Mouse (Mus musculus): ENCODE measurements around the gene Vkorc1. TPM values are rescaled to one million over a fixed set of nuclear protein-coding genes. Genes with fewer than 3 reads are reported as not detected.
A peak's percentile ranks its signal among the peaks of the same experiment; 100 is the strongest.

Gene Vkorc1
- polyA plus RNA-seq, 1 experiment from 2014 or later = 48.6 TPM

GRCm38 (mm10) chr7:127888821-127889220, 6.6 kb downstream of the Vkorc1 start:
- H3K9me3 ChIP-seq (ENCODE audit: control insufficient read depth, low read length) = no peaks in the 10 kb centered on the region
- no peaks in the 10 kb centered on the region for H3K27me3 ChIP-seq (ENCODE audit: control insufficient read depth, insufficient read depth, low read length)
- no peak overlapping the region for H3K4me3 ChIP-seq (ENCODE audit: low read depth, low read length)
- no peak overlapping the region for H3K27ac ChIP-seq (ENCODE audit: low read depth, low read length)
- WGBS = 73% methylated on average over 3 of the region's 3 CpGs
- peaks cover 1% of the 10 kb centered on the region for H3K4me1 ChIP-seq (ENCODE audit: control insufficient read depth, insufficient read depth, low read length)
- H3K9ac ChIP-seq (ENCODE audit: low read length) = no peak overlapping the region
- peaks cover 26% of the 10 kb centered on the region for H3K36me3 ChIP-seq (ENCODE audit: control insufficient read depth, insufficient read depth, low read length)
- ATAC-seq (ENCODE audit: low FRiP score) (no peak), DNase-seq (ENCODE audit: low spot score, missing footprints) (no peak)
- H3K4me2 ChIP-seq = no peak overlapping the region

DNA sequence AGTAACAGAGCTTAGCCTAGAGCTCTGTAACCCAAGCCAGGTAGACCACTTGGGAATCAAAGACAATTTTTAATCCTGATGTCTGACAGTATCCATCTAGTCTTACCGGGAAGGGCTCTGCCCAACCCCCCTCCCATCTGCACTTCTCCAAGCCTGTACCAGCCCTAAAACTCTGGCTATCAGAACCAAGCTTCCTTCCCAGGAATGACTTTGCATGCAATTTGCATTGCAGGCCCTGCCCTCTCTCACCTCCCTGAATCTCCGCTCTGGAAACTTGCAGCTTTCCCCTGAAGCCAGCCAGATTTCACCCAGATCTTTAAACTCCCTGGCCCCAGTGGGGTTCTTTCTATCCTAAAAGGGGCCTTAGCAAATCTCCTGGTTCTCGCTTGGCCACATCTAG, 7.6 kb downstream of the Vkorc1 start:
- Histone ChIP-seq H3K27ac (ENCODE audit: low read depth, low read length) (no peak overlapping the region), H3K9me3 (ENCODE audit: control insufficient read depth, low read length) (no peaks in the 10 kb centered on the region), H3K27me3 (ENCODE audit: control insufficient read depth, insufficient read depth, low read length) (no peaks in the 10 kb centered on the region), H3K4me2 (no peak overlapping the region), H3K4me1 (ENCODE audit: control insufficient read depth, insufficient read depth, low read length) (peaks cover 4% of the 10 kb centered on the region), H3K36me3 (ENCODE audit: control insufficient read depth, insufficient read depth, low read length) (peaks cover 33% of the 10 kb centered on the region), H3K9ac (ENCODE audit: low read length) (no peak overlapping the region), H3K4me3 (ENCODE audit: low read depth, low read length) (no peak overlapping the region)
- no peak for ATAC-seq (ENCODE audit: low FRiP score)
- no peak for DNase-seq (ENCODE audit: low spot score, missing footprints)
- 83% methylated on average over 3 of the region's 3 CpGs for WGBS

DNA sequence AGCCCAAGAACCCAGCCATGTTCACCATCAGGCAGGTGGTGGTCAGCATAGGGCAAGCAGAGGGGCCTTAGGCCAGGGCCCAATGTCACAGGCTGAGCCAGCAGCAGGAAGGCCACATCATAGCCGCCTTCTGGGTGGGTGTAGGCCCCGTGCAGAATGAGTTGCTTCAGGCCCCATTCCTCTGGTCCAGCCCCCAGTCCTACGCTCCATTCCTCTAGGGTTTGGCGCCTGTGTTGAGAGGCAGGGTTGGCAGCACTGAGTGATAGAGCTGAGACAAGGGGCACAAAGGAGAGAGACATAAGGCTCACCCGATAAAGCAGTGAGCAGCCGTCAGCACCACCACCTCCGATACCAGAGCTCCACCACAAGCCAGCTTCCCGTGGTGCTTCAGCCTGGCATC, 8.2 kb downstream of the Vkorc1 start:
- Histone ChIP-seq H3K27ac (ENCODE audit: low read depth, low read length) (no peak overlapping the region), H3K9me3 (ENCODE audit: control insufficient read depth, low read length) (no peaks in the 10 kb centered on the region), H3K4me2 (no peak overlapping the region), H3K36me3 (ENCODE audit: control insufficient read depth, insufficient read depth, low read length) (peaks cover 38% of the 10 kb centered on the region), H3K4me3 (ENCODE audit: low read depth, low read length) (no peak overlapping the region), H3K4me1 (ENCODE audit: control insufficient read depth, insufficient read depth, low read length) (peaks cover 4% of the 10 kb centered on the region), H3K27me3 (ENCODE audit: control insufficient read depth, insufficient read depth, low read length) (no peaks in the 10 kb centered on the region), H3K9ac (ENCODE audit: low read length) (no peak overlapping the region)
- WGBS = 85% methylated on average over 8 of the region's 8 CpGs
- ATAC-seq (ENCODE audit: low FRiP score) (no peak), DNase-seq (ENCODE audit: low spot score, missing footprints) (no peak)

DNA sequence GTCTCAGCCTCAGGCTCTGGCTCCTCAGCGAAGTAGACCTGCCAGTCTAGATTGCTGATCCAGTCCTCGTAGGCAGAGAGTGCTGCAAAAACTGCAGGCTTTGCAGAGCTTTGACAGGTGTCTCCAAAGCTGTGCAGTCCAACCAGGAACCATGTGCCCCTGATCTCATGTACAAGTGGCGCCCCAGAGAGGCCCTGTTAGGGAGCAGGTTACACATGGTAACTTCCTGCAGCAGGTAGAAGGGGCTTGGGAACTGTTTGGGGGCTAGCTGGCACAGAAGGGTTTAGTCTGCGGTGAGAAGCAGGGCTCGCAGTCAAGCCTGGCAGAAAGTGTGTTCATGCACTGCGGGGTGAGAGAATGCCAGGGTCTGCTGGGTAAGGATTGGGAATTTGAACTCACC, 8.9 kb downstream of the Vkorc1 start:
- no peak overlapping the region for H3K27ac ChIP-seq (ENCODE audit: low read depth, low read length)
- 92% methylated on average over 6 of the region's 6 CpGs for WGBS
- H3K9ac ChIP-seq (ENCODE audit: low read length) = no peak overlapping the region
- H3K4me2 ChIP-seq = no peak overlapping the region
- H3K27me3 ChIP-seq (ENCODE audit: control insufficient read depth, insufficient read depth, low read length) = no peaks in the 10 kb centered on the region
- no peak for ATAC-seq (ENCODE audit: low FRiP score)
- peaks cover 4% of the 10 kb centered on the region for H3K4me1 ChIP-seq (ENCODE audit: control insufficient read depth, insufficient read depth, low read length)
- no peak overlapping the region for H3K4me3 ChIP-seq (ENCODE audit: low read depth, low read length)
- H3K36me3 ChIP-seq (ENCODE audit: control insufficient read depth, insufficient read depth, low read length) = peaks cover 44% of the 10 kb centered on the region
- H3K9me3 ChIP-seq (ENCODE audit: control insufficient read depth, low read length) = no peaks in the 10 kb centered on the region
- no peak for DNase-seq (ENCODE audit: low spot score, missing footprints)

DNA sequence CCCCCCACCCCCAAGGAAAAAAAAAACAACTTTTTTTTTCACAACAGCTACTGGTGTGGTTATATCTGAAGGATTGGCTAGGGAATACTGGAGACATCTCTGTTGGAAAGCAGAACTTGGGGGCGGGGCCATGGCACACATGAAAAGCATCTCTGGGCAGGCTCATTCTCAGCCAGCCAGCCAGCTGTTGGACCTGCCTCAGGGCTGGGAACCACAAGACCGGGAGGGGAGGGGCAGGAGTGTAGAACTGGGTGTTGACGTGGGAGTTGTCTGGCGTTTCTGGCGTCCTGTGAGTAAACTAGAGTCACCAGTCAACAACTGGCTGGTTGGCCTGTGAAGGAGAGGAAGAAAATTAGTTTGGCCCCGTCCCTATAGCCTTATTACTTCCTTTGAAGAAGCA, 9.5 kb downstream of the Vkorc1 start:
- no peak for DNase-seq (ENCODE audit: low spot score, missing footprints)
- Histone ChIP-seq H3K36me3 (ENCODE audit: control insufficient read depth, insufficient read depth, low read length) (peaks cover 50% of the 10 kb centered on the region), H3K9me3 (ENCODE audit: control insufficient read depth, low read length) (no peaks in the 10 kb centered on the region), H3K4me3 (ENCODE audit: low read depth, low read length) (no peak overlapping the region), H3K27me3 (ENCODE audit: control insufficient read depth, insufficient read depth, low read length) (no peaks in the 10 kb centered on the region), H3K9ac (ENCODE audit: low read length) (no peak overlapping the region), H3K4me1 (ENCODE audit: control insufficient read depth, insufficient read depth, low read length) (peaks cover 4% of the 10 kb centered on the region), H3K27ac (ENCODE audit: low read depth, low read length) (no peak overlapping the region), H3K4me2 (no peak overlapping the region)
- no peak for ATAC-seq (ENCODE audit: low FRiP score)
- WGBS = 79% methylated on average over 6 of the region's 6 CpGs

DNA sequence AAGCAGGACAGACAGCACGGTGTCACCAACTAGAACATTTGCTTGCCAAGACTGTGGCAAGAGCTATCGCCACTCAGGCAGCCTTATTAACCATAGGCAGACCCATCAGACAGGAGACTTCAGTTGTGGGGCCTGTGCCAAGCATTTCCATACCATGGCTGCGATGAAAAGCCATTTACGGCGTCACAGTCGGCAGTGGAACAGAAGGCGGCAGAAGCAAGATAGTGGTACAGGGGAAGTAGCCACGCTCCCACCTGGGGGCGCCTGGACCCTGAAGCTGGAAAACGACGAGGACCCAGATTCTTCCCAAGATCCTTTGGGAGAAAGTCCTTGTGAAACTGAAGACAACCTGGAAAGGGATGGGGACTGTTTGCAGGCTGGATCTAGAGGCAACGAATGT, 15.0 kb downstream of the Vkorc1 start:
- ATAC-seq (ENCODE audit: low FRiP score) = no peak
- H3K4me2 ChIP-seq = no peak overlapping the region
- H3K4me1 ChIP-seq (ENCODE audit: control insufficient read depth, insufficient read depth, low read length) = peaks cover 11% of the 10 kb centered on the region
- peaks cover 52% of the 10 kb centered on the region for H3K36me3 ChIP-seq (ENCODE audit: control insufficient read depth, insufficient read depth, low read length)
- no peaks in the 10 kb centered on the region for H3K9me3 ChIP-seq (ENCODE audit: control insufficient read depth, low read length)
- 91% methylated on average over 12 of the region's 12 CpGs for WGBS
- no peak overlapping the region for H3K27ac ChIP-seq (ENCODE audit: low read depth, low read length)
- DNase-seq (ENCODE audit: low spot score, missing footprints) = no peak
- H3K4me3 ChIP-seq (ENCODE audit: low read depth, low read length) = no peak overlapping the region
- no peak overlapping the region for H3K9ac ChIP-seq (ENCODE audit: low read length)
- no peaks in the 10 kb centered on the region for H3K27me3 ChIP-seq (ENCODE audit: control insufficient read depth, insufficient read depth, low read length)

- no peaks in the 10 kb centered on the region for H3K27me3 ChIP-seq (ENCODE audit: control insufficient read depth, insufficient read depth, low read length)
- no peak overlapping the region for H3K4me3 ChIP-seq (ENCODE audit: low read depth, low read length)
- H3K27ac ChIP-seq (ENCODE audit: low read depth, low read length) = no peak overlapping the region
- no peak overlapping the region for H3K4me2 ChIP-seq
- no peak overlapping the region for H3K9ac ChIP-seq (ENCODE audit: low read length)
- peaks cover 15% of the 10 kb centered on the region for H3K4me1 ChIP-seq (ENCODE audit: control insufficient read depth, insufficient read depth, low read length)
- no peaks in the 10 kb centered on the region for H3K9me3 ChIP-seq (ENCODE audit: control insufficient read depth, low read length)
- WGBS = 97% methylated on average over 9 of the region's 9 CpGs
- peaks cover 46% of the 10 kb centered on the region for H3K36me3 ChIP-seq (ENCODE audit: control insufficient read depth, insufficient read depth, low read length)
- DNase-seq (ENCODE audit: low spot score, missing footprints) = no peak
- no peak for ATAC-seq (ENCODE audit: low FRiP score)
Observed at GRCm38 (mm10) chr7:127879301-127879700, 16.1 kb downstream of the Vkorc1 start.

DNA sequence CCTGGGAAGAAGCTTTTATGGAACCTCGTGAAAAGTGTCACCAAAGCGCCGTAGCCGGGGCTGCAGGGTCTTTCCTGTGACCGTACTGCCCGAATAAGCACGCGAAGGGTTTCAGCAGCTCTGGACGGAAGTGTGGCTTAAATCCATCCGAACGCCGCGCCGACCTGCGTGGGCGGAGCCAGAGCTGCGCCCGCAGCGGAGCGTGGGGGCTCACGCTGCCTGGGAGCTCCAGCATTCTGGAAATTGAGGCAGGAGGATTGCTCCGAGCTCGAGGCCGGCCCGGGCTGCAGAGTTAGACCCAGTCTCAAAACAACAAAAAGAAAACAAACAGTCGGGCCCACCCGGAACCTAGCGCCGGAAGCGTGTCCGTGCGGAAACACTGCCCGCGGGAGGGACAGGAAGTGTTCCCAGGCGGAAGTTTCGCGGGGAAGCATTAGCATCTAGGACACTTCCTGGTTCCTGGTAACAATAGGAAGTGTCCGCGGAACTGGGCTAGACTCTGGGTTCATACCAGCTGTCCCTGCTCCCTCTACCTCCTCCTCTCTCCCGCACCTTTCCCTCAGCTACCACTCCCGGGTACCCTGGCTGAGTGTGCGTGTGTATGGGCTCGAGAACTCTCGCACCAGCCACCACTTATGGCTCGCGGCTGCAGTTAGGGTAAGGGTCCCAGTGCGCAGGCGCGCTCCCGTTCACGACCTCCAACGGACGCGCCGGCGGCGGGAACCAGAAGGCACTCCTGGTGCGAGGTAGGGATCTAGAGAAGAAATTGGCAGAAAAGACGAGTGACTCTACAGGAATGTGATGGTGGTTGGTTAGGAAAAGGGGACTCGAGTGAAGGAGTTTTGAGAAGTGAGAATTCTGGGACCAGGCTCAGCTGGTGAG, 18.7 kb downstream of the Vkorc1 start, which contains the start of gene Zfp668:
Gene Zfp668 (minus strand): TSS at position 362 of the 882 bp plus-strand sequence.
- H3K4me3 ChIP-seq (ENCODE audit: low read depth, low read length) = peak within 1 kb of the TSS; percentile 95
- DNase-seq (ENCODE audit: low spot score, missing footprints) (peak; percentile 100), ATAC-seq (ENCODE audit: low FRiP score) (peak; percentile 50)
- H3K36me3 ChIP-seq (ENCODE audit: control insufficient read depth, insufficient read depth, low read length) = peaks cover 29% of the 10 kb centered on the region
- peak within 1 kb of the TSS; percentile 69 for H3K4me2 ChIP-seq
- H3K27ac ChIP-seq (ENCODE audit: low read depth, low read length) = peak within 1 kb of the TSS; percentile 99
- WGBS = under 1% methylated on average over 60 of the region's 60 CpGs
- H3K9me3 ChIP-seq (ENCODE audit: control insufficient read depth, low read length) = no peaks in the 10 kb centered on the region
- H3K4me1 ChIP-seq (ENCODE audit: control insufficient read depth, insufficient read depth, low read length) = peaks cover 17% of the 10 kb centered on the region
- peak within 1 kb of the TSS; percentile 99 for H3K9ac ChIP-seq (ENCODE audit: low read length)
- H3K27me3 ChIP-seq (ENCODE audit: control insufficient read depth, insufficient read depth, low read length) = no peaks in the 10 kb centered on the region

DNA sequence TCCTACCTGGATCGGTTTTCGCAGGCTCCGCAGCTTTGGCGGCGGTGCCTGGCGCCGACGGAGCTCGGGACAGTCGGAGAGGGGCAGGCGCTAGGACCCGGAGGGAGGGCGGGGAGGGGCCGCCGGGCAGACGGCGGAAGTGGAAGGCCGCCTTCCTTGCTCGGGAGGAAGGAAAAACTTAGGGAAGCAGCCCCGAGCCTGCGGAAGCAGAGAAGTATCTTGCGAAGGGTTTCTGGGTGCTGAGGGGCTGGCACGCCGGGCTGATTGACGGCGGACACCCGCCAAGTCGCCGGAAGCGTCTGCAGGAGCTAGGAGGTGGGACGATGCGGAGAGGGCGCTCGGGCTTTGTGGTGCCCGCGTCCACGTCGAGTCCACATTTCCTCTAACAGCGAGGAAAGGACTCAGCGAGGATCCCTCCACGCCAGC, 19.4 kb downstream of the Vkorc1 start, which contains the start of gene Zfp646:
Gene Zfp646 (plus strand): TSS at position 181 of the 426 bp plus-strand sequence.
- peaks cover 17% of the 10 kb centered on the region for H3K4me1 ChIP-seq (ENCODE audit: control insufficient read depth, insufficient read depth, low read length)
- peak within 1 kb of the TSS; percentile 99 for H3K27ac ChIP-seq (ENCODE audit: low read depth, low read length)
- no peaks in the 10 kb centered on the region for H3K27me3 ChIP-seq (ENCODE audit: control insufficient read depth, insufficient read depth, low read length)
- peak within 1 kb of the TSS; percentile 95 for H3K4me3 ChIP-seq (ENCODE audit: low read depth, low read length)
- H3K9me3 ChIP-seq (ENCODE audit: control insufficient read depth, low read length) = no peaks in the 10 kb centered on the region
- H3K4me2 ChIP-seq = peak within 1 kb of the TSS; percentile 69
- WGBS = under 1% methylated on average over 41 of the region's 41 CpGs
- DNase-seq (ENCODE audit: low spot score, missing footprints) = peak; percentile 99
- peak within 1 kb of the TSS; percentile 99 for H3K9ac ChIP-seq (ENCODE audit: low read length)
- peak; percentile 89 for ATAC-seq (ENCODE audit: low FRiP score)
- peaks cover 23% of the 10 kb centered on the region for H3K36me3 ChIP-seq (ENCODE audit: control insufficient read depth, insufficient read depth, low read length)

Measured in midbrain, embryonic 11.5 days (tissue).